Mouse (Mus musculus) liver, adult 10 weeks (tissue): ENCODE results near the gene Uqcr11. TPM values are rescaled to one million over a fixed set of nuclear protein-coding genes. Genes with fewer than 3 reads are reported as not detected.

Experiments
- polyA plus RNA-seq: library from polyadenylated mRNA; stranded (reverse); fragments of 350-450 nt; fragmentation: Illumina TruSeq; extraction: RNeasy Lipid Tissue Mini Kit (QIAGEN cat#74804); gene quantifications from one replicate; pipeline ENCODE4 v1.2.3, GENCODE M21; 2014; ENCODE audit warnings: low read depth, low replicate concordance

The Uqcr11 gene
- polyA plus RNA-seq, result 3.9 TPM

DNA sequence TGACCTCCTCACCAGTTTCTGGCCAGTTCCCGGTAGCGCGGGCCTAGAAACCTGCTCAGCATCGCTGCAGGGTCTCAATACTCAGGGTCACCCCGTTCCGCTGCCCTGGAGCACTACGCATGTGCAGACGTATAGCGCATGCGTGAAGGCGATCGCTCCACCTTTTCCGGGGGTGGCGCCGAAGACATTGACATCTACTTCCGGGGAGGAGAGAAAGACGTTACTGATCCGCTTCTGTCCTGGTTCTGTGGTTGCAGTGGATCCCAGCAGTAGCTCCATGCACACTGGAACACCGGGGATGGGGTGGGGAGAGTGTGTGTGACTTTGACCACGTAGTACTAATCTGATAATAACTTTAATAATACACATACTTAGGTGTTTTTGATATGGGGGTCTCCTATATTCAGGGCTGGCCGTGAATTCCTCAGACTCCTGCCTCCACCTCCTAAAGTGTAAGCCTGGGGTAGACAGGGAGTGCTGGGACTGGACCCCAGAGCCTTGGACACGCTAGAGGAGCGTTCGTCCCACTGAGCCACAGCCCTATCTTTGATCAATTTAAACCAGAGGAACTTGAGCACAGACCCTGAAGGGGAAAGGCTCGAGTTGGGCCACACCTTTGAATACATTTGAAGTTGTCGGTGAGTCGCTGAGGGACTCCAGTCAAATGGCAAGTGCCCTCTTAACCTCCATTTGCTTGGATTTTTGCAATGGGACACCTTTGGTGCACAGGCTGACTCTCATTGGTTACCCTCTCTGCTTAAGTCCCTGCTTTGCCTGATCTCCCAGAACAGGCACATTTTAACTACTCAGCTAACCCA, at the start of gene Uqcr11:
Uqcr11 (minus strand) TSS at position 147 of the 818 bp plus-strand sequence.

GRCm38 (mm10) chr10:80433513-80434232, 27.0 kb upstream of the Uqcr11 start, which contains the start of gene Tcf3:
TSS of gene Tcf3 (minus strand) at chr10:80433647.

DNA sequence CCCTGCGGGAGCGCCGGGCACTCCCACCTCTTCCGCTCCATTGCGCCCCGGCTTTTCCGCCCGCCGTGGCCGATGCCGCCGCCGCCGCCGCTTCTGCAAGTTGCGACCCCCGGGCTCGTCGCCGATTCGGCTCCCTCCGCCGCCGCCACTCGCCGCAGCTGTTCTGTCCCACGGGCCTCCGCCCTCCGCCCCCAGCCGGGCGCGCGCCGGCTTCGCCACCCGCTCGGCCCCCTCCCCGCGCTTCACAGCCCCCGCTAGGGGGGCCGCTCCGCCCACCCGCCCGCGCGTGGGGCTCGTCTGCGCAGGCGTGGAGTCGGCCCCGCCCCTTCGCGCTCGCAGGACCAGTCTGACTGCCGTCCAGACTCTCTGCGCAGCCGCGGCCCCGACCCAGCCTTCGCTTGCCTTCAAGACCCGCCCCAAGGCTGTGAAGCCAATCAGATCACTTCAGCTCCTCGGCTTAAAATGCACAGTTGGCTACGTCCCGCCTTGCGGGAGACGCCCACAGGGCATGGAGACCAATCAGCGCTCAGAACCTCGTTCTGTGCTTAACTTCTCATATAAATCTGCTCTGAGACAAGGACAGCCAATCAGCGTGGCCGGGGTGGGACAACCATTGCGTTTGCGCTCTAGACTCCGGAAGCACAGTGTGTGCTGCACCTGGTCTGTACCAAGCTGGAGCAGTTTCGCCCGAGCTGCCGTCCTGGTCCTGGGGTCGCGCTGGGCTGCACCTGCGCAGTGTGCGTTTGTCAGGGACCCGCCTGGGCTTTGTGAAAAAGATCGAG, 7.2 kb downstream of the Uqcr11 start, which contains the start of gene Mbd3:
Mbd3 (minus strand) TSS at position 360 of the 782 bp plus-strand sequence.

DNA sequence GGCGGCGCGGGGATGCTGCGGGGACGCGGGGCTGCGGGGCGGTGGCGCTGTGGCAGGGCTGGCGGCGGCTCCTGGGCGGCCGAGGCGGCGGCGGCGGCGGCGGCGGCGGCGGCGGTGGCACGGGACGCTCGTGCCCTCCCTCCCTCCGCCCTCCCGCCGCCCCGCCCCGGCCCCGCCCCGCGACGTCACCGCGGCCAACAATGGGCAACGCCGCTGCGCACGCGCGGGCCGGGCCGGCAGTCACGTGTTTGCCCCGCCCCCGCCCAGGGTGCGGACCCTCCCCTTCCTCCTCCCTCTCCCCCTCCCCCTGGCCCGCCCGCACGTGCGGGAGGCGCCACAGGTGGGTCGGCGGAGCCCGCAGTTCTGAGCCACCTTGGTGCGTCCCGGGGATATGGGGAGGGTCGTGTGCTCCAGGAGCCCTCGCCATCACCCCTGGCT, 19.1 kb downstream of the Uqcr11 start, which contains the start of gene Mex3d:
Mex3d (minus strand) TSS at position 138 of the 438 bp plus-strand sequence.

DNA sequence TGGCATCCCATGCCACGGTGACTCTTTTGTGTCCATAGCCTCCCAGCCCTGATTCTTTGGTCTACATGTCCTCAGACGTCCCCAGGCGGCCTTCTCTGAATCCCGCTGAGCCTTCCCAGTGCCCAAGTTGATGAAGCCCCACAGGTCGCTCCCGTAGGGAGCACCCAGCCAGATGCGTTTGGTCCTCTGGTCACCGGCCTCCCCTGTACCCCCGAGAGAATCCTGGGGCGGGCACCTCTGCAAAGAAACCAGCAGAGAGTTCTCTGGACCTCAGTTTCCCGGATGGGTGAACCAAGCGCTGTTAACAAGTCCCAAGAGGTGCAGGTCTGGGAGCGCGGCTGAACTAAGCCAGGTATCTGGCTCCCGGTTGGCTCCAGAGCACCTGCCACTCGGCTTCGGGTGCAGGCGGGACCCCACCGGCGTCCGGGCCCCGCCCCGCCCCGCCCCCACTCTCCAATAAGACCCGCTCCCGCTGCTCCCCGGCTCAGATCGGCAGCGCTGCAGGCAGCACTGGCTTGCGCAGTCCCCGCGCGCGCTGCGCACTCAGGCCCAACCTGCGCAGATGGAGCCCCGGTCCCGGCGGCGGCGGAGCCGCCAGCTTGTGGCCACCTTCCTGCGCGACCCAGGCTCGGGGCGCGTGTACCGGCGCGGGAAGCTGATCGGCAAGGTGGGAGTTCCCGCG, 50.5 kb downstream of the Uqcr11 start, which contains the start of gene Plk5:
Plk5 (plus strand) TSS at position 459 of the 682 bp plus-strand sequence.

Other genes with a start within 250 kb of the Uqcr11 start
- 8.9 TPM for gene Cirbp, start 240.8 kb downstream of the Uqcr11 start, polyA plus RNA-seq
- 1.1 TPM for gene 1600002K03Rik, start 233.9 kb downstream of the Uqcr11 start, polyA plus RNA-seq
- gene Efna2, start 227.3 kb downstream of the Uqcr11 start, polyA plus RNA-seq, result not detected
- gene Mum1, start 180.4 kb downstream of the Uqcr11 start, polyA plus RNA-seq, result 1.5 TPM
- gene Ndufs7, start 157.7 kb downstream of the Uqcr11 start, polyA plus RNA-seq, result 3.2 TPM
- gene Gamt, start 145.8 kb downstream of the Uqcr11 start, polyA plus RNA-seq, result 20.3 TPM
- gene Dazap1, start 145.3 kb downstream of the Uqcr11 start, polyA plus RNA-seq, result 13.7 TPM
- gene Rps15, start 114.4 kb downstream of the Uqcr11 start, polyA plus RNA-seq, result 3.6 TPM
- not detected for gene Apc2, start 110.9 kb downstream of the Uqcr11 start, polyA plus RNA-seq
- gene 2310011J03Rik, start 86.3 kb downstream of the Uqcr11 start, polyA plus RNA-seq, result 0.69 TPM
- 0.32 TPM for gene Pcsk4, start 77.3 kb downstream of the Uqcr11 start, polyA plus RNA-seq
- gene Reep6, start 76.9 kb downstream of the Uqcr11 start, polyA plus RNA-seq, result 47.3 TPM
- gene Adamtsl5, start 58.4 kb downstream of the Uqcr11 start, polyA plus RNA-seq, result 0.13 TPM
- gene Plk5, start 50.4 kb downstream of the Uqcr11 start, polyA plus RNA-seq, result not detected
- 1.4 TPM for gene Mex3d, start 19.2 kb downstream of the Uqcr11 start, polyA plus RNA-seq
- 0.98 TPM for gene Mbd3, start 7.3 kb downstream of the Uqcr11 start, polyA plus RNA-seq
- gene Tcf3, start 26.8 kb upstream of the Uqcr11 start, polyA plus RNA-seq, result 1.3 TPM
- gene Onecut3, start 88.0 kb upstream of the Uqcr11 start, polyA plus RNA-seq, result not detected
- gene Atp8b3, start 132.3 kb upstream of the Uqcr11 start, polyA plus RNA-seq, result not detected
- 0.72 TPM for gene Rexo1, start 154.7 kb upstream of the Uqcr11 start, polyA plus RNA-seq
- 0.50 TPM for gene Klf16, start 170.5 kb upstream of the Uqcr11 start, polyA plus RNA-seq
- not detected for gene Abhd17a, start 183.5 kb upstream of the Uqcr11 start, polyA plus RNA-seq
- 1.7 TPM for gene Scamp4, start 196.0 kb upstream of the Uqcr11 start, polyA plus RNA-seq
- not detected for gene Adat3, start 196.1 kb upstream of the Uqcr11 start, polyA plus RNA-seq
- not detected for gene Gm49322, start 199.2 kb upstream of the Uqcr11 start, polyA plus RNA-seq
- 1.4 TPM for gene Csnk1g2, start 216.0 kb upstream of the Uqcr11 start, polyA plus RNA-seq